Mouse (Mus musculus) brain, embryonic 14.5 days (tissue): Measurements from ENCODE around the gene Mkln1.

Source experiments
- CTCF ChIP-seq: fragments of 200-500 bp; IDR thresholded peaks from 2 replicates; pipeline ENCODE4 v1.5.1; 2012; ENCODE audit warnings: inconsistent platforms, mild to moderate bottlenecking, moderate library complexity, borderline replicate concordance; ENCODE audit not compliant: insufficient read depth, insufficient read length; ENCODE audit errors: extremely low read depth
- POLR2A ChIP-seq: fragments of 200-500 bp; IDR thresholded peaks from 2 replicates; pipeline ENCODE4 v1.6.1; 2012; ENCODE audit warnings: mild to moderate bottlenecking, inconsistent platforms, borderline replicate concordance; ENCODE audit not compliant: poor library complexity, insufficient read depth, insufficient read length, severe bottlenecking; ENCODE audit errors: extremely low read depth

- TF ChIP-seq CTCF (no peak), POLR2A (no peak)
Measured at GRCm38 (mm10) chr6:31550876-31551532, 152.5 kb downstream of the Mkln1 start.
